Mouse (Mus musculus) olfactory bulb, adult 2 months (tissue): Measurements from ENCODE around the gene Nt5c2.

Experiments used
- CTCF ChIP-seq: fragments of 200-500 bp; IDR thresholded peaks from 2 replicates; pipeline ENCODE4 v1.5.1; 2012; ENCODE audit warnings: low read depth, mild to moderate bottlenecking, low read length, moderate library complexity; ENCODE audit not compliant: insufficient read depth
- POLR2A ChIP-seq: fragments of 200-500 bp; IDR thresholded peaks from 2 replicates; pipeline ENCODE4 v1.6.1; 2012; ENCODE audit warnings: mild to moderate bottlenecking, low read depth, low read length, moderate library complexity; ENCODE audit not compliant: insufficient read depth

- no peak for TF ChIP-seq POLR2A
- TF ChIP-seq CTCF, result no peak
Measured at GRCm38 (mm10) chr19:46856780-46857179, 158.2 kb downstream of the Nt5c2 start.
